Mouse (Mus musculus) gastrocnemius, postnatal 10 days (tissue): ENCODE measurements around the gene Skiv2l. TPM values are rescaled to one million over a fixed set of nuclear protein-coding genes. Genes with fewer than 3 reads are reported as not detected.
A peak's percentile ranks its signal among the peaks of the same experiment; 100 is the strongest.
"Not testable (repeated sequence)": the region's sequence is repeated elsewhere in the genome, so short reads cannot be mapped to it uniquely, and the experiment has no call there.

ENCODE experiments used
- DNase-seq: peaks from one replicate; pipeline ENCODE4 v3.0.0; 2021; ENCODE audit warnings: mixed read lengths
- total RNA-seq, 2 experiments: library from RNA; stranded (reverse); gene quantifications; 2 replicates each; pipeline ENCODE4 v1.2.3; 2021

Skiv2l gene
- total RNA-seq, 2 experiments from 2014 or later: 19.6 to 22.2 TPM

DNA sequence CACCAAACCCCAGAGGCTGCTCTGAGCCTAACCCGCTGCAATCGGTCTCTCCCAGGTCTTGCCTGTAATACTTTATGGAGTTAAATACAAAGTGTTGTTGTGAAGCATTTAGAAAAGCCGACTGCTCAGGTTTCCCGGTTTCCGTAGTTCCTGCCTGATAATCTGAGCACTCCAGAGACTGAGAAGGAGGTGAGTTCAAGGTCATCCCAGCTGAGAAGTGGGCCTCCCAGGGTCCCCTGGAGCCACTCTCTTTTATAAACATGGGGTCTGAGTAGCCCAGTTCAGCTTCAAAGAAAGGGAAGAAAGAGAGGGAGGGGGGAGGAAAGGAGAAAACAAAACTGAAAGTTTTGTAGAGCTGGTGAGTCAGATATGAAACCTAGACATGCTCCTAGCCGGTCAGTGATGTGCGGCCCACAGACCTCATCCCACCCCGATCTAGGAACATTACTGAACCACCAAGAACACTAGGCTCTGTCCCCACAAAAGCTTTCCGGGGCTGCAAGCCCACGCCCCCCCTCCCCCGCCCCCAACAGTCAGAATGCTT is 29.4 kb upstream of the Skiv2l start, which contains the start of gene Zbtb12:
Gene Zbtb12, plus strand, starts transcription at position 148 of the 544 bp plus-strand sequence.
- DNase-seq: no peak

DNA sequence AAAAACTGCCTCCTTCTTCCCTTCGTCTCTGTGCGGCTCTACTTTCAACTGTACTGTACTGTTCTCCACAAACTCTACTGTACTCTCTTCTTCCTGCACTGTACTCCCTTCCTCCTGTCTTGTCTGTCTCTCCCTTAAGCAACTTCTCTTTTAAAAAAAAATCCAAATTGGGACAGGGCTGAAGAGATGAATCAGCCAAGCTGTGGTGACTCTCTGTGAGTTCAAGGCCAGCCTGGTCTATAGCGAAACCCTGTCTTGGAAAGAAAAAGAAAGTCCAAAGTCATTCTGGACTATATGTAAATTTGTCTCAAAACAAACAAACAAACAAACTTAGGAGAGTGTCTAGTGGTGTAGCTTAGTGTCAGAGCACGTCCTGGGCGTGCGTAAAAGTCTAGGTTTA is 24.3 kb upstream of the Skiv2l start:
- DNase-seq: no peak

DNA sequence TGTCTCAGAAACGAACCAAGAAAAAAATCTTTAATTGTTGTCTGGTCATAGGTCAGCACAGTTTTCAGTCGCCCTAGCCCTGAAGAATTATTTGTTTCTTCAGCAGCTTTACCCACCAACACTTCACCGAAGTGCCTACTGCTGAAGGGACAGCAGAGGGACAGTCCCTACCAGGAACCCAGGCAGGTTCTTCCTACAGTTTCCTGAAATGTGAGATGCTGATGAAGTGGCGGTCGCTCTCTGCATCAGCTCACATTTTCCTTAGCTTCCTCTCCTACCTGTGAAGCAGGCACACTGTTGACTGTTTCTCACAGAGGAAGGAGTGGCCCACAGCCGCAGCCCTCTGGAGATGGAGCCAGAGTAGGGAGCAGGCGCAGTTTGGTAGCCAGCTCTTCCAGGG is 16.0 kb upstream of the Skiv2l start:
- no peak for DNase-seq

DNA sequence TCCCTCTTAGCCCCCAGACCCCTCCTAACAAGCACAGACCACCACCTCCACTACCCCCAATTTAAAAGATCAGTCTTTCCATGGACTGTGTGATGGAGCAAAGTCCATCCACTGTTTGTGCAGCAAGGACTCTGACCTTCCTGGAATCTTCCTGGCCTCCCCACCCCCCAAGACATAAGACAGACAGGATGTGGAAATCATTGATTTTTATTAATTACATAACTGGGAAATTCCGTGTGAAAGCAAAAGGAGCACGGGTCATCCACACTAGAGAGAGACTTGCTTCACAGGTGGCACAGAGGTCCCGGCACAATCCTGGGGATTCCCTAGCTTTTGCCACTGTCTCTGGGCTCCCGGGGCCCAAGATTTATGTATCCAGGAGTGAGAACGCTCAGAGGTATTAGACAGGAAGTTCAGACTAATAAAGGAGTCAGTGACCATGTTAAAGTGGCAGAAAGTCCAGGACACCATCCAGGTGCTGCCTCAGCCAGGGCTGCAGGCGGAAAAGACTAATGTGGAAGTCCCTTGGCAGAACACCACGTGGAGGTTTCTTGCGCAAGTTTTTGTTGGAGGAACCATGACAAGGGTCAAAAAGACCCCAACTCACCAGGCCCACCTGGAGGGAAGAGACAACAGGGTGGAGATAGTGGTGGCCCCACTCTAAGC is 12.5 kb upstream of the Skiv2l start, which contains the start of gene Cfb:
Gene Cfb, minus strand, starts transcription at position 103 of the 666 bp plus-strand sequence.
- DNase-seq: no peak

DNA sequence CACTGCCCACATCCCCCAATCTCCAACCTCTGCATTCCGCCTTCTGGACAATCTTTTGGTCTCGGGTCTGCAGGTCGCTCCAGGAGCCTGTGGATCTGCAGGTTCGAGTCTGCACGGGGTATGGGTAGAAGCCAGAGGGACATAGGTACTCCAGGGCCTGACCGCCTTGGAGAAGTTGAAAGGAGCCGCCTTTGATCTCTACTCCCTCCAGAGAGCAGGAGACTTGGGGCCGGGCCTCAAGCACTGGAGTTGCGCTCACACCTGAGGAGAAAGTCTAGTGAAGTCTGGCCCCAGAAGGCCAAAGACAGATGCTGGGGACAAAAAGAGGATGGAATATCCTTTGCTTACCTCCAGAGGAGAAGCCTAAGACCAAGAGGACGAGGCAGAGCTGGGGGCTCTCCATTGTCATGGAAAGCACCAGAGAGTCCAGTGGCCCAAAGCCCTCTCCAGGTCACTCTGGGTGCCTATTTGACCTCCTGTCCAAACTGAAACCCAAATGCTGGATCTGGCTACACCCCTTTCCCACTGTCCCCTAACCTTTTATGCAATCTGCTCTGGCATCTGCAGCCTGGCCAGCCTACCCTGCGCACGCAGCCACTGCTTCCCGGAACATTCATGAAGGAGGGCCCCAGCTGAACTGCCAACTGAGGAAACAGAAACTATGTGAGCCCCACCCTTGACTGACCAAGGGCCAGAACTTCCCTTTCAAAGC is 11.8 kb upstream of the Skiv2l start:
- no peak for DNase-seq

DNA sequence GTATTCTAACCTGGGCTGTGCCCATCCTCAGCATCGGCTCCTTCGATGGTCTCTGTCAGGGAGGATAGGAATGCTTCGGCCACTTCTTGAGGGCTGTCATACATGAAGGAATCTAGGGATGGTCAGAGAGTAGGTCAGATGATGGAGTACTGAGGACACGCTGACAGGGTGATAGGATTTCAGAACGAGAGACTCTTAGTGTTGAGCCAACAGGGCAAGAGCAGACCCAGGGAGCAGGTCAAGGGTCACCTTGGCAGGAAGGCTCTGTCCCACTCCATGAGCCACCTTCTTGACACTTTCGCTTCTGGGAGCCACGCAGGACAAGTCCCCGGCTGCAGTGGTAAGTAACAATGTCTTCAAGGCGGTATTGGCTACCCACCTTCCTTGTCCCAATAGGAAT is 10.5 kb upstream of the Skiv2l start:
- no peak for DNase-seq

DNA sequence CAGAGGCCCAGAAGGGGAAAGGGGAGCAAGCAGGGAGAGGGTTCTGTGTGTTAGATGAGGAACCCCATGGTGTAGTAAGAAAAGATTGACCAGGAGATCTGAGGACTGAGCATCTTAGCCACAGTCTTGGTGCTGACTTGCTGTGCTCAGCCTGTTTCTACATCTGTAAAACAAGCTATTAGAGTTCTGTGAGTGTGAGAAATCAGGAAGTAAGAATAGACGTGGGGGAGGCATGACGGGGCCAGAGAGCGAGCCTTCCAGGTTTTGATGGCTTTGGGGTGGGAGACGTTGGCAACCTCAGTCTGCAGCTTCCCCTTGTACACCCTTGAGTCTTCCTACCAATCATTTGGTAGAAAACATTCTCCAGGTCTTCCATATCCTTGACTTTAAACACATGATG is 8.7 kb upstream of the Skiv2l start:
- no peak for DNase-seq

DNA sequence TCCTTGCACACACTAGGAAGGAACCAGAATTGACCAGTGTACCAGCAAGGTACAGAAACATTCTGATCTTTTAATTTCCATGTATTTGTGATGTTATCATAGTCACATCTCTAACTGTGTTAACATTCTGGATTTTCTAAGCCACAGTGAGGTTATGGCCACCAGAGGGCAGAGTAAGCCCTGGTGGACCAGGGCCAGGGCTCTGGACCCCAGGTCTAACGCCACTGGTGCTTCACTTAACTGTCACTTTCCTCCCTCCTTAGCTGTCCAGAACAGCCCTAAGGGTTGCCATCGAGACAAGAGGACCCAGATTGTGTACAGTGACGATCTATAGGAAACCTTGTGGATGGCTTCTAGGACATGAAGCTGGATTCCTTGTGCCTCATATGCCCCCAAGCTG is 5.8 kb upstream of the Skiv2l start:
- DNase-seq: peak; percentile 67

DNA sequence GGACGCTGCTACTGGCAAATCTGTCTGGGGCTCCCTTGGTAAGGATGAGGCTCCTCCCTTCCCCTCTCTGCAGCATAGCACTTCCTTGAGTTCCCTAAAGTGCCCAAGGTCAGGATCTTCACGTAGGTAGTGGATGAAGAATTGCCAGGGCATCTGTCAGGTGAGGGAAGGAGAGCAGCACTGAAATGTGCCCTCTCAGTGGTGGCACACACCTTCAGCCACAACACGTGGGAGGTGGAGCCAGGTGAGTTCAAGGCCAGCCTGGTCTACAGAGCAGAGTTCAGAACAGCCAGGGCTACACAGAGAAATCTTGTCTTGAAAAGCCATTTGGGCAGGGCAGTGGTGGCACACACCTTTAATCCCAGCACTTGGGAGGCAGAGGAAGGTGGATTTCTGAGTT is 4.8 kb upstream of the Skiv2l start:
- DNase-seq: no peak

DNA sequence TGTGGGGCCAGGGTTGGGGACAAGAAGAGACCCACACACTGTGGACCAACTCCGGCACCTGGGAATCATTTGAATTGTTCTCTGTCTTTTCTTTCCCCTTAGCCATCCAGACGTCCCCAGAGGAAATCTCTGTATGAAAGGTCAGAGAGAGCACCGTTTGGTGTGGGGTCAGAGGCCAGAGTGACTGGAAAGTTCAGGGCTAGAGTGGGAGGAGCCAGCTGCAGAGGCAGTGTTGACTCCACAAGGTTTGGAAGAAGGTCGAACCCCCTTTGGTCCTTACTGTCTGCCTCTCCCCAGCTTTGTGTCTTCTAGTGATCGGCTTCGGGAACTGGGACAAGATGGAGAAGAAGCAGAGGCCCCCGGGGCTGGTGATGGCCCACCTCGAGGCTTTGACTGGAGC is 3.5 kb upstream of the Skiv2l start:
- no peak for DNase-seq

DNA sequence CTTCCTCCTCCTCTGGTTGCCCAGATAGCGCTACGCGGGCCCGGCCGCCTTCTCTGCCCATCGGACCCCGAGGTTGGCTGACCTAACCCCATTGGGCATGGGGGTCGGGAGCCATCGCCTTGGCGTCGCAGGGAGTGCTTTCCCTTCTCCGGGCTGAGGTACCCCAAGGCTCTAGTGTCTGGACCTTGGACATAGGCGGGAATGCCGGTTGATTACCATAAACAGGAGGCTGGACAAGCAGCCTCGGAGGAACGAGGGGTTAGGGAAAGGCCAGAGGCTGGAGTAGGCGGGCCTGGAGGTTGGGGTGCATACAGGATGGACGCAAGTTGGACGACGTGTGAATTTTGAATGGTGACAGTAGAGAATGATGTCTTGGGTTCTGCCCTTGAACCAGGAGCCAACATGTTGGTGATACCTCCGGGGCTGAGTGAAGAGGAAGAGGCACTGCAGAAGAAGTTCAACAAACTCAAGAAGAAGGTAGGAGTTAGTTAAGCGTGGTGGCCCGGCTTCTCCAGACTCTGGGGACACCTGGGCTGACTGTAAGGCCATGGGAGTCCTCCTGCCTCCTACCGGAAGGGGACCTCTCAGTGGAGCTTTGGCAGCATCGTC is 611 bp upstream of the Skiv2l start:
- DNase-seq: no peak

DNA sequence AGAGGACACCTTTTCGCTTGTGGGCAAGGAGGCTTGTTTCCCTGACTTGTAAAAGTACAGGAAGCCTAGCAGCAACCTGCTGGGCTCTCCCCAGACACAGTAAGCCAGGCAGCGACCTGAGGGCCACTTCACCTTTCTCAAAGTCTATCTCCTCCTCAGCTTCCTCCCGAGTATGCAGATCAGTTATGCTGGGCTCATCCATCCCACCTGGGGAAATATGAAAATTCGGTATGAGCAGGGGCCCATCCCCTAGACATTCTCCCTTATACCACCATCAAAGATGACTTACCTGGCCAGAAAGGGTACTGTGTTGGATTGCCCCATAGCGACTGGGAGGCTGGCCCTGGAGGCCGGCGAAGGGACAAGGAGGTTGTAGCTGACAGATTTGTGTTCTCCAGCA is 2.4 kb downstream of the Skiv2l start:
- DNase-seq: no peak

DNA sequence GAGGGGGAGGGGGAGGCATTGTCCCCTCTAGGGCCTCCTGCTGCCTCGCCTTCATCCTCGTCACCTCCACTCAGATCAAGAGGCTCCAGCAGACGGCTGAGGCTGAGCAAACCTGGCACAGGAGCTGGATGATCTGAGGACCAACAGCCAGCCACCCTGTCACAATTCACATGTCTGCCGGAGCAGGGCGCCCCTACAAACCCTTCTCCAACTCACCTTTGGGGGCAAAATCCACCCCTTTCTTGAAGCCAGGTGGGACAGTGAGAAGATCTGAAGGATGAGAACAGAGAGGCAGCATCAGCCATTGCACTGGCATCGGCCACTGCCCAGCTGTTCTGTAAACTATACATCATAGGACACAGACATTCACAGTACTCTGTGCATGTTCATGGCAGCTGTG is 2.8 kb downstream of the Skiv2l start:
- DNase-seq: no peak

DNA sequence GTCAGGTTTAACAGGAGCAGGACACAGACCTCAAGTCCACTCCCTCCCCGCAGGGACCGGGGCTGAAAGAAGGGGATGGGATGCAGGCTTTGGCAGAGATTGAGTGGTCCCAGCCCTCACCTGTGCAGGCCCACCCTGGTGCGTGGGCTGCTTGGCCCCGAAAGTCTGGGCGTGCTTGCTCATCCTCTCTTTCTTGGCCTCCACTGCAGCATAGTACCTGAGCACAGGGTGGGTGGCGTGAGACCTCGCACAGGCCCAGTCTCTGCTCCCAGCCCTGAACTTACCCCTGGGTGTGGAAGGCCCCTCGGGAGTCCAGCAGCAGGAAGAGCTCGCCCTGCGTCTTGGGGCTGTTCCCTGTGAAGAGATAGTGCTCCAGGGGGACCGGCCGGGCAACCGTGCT is 5.1 kb downstream of the Skiv2l start:
- no peak for DNase-seq

DNA sequence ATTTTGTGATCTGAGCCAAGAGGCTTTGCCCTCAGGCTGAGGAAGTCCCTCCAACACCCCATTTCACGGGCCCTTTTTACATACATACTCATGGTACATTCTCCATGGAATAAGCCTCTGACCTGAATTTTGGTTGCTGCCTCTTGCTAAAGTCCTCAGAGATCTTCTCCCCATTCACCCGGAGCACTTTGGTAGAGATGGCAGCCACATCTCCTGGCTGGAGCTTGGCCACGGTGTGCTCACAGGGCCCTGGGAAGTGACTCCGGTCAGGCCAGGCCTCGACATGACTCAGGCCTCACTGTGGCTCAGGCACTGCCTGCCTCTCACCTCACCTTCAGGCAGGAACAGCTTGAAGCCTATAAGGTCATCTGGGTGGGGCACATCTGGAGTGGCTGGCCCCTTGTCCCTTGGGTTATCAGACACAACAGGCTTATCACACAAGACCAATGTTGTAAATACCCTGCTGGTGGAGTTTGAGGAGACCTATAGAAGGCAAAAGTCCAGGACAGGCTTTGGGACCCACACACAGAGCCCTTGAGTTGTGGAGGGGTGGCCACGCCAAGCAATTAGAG is 9.2 kb downstream of the Skiv2l start:
- no peak for DNase-seq

DNA sequence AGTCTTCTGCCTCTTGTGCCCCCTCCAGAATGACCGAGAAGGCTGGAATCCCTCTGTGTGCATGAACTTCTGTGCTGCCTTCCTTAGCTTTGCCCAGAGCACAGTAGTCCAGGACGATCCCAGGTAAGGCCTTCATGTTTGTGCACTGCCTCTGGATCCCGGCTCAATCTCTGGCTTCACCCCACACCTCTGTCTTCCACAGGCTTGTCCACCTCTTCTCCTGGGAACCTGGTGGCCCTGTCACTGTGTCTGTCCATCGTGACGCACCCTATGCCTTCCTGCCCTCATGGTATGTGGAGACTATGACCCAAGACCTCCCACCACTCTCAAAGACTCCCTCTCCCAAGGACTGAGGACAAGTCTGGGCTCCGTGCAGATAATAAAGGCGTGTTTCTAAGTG is 11.2 kb downstream of the Skiv2l start:
- DNase-seq: no peak

DNA sequence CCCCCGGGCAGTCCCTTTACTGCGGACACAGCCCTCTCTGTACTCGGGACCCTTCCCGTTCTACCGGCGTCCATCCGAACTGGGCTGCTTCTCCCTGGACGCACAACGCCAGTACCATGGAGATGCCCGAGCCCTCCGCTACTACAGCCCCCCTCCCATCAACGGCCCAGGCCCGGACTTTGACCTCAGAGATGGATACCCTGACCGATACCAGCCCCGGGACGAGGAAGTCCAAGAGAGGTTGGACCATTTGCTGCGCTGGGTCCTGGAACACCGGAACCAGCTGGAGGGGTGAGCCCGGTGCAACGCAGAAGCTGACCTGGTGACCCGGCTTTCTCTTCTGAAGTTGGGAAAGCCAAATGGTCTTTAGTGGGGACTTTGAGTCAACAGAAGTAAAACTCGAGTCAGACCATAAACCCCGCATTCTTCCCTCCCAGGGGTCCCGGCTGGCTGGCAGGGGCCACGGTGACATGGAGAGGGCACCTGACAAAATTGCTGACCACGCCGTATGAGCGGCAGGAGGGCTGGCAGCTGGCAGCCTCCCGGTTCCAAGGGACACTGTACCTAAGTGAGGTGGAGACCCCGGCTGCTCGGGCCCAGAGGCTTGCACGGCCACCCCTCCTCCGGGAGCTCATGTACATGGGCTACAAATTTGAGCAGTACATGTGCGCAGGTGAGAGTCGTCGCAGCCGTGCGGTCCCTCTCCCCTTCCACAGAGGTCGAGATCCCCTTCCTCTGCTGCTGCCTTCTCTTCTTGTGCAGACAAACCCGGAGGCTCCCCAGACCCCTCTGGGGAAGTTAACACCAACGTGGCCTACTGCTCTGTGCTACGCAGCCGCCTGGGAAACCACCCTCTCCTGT is 12.3 kb downstream of the Skiv2l start:
- DNase-seq: peak; percentile 19

DNA sequence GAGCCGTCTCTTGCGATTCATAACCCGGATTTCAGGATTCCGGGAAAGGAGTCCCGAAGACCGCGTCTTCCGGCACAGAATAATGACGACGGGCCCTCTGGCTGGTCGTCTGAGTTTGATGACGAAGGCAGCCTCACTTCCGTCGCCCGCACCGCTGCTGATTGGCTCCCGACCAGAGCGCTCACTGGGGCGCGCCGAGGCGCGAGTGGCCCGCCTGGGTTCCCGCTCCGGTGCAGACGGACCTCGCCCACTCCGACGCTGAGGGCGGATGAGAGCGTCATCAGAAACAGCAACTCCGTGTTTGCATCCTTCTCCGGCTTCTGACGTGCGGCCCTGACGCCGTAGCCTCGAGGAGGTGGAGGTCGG is 13.2 kb downstream of the Skiv2l start, which contains the start of the genes Stk19 and Dxo:
Gene Stk19, minus strand, starts transcription at position 90 of the 366 bp plus-strand sequence.
Gene Dxo, plus strand, starts transcription at position 164 of the 366 bp plus-strand sequence.
- DNase-seq: peak; percentile 96

DNA sequence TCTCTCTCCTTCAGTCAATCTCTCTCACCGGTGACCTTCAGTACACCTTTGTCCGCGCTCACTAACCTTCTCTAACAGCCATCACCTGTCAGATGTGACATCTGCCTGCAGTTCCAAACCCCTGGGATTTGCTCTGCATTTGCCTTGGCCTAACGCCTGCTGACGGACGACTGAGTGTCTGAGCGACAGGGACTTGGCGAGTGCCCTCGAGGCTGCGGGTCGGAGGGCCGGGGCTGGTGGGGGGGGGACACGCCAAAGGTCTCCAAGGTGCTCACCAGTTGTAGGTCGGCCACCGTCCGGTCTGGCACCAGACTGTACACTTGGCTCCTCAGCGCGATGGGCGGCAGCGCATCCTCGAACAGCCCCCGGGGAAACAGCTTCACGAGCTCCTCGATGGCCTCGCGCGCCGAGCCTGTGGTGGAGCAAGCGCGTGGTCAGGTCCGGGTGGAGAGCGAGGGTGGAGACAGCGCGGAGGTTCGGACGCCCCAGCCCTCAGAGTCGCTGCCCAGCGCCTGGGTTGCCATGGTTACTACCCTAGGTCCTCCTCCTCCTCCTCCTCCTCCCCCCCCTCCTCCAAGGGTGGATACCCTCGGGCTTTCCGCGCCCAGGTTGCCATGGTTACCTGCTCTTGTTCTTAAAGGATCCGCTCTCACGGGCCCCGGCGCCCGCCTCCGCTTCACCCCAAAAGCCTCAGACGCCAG is 13.7 kb downstream of the Skiv2l start:
- no peak for DNase-seq

DNA sequence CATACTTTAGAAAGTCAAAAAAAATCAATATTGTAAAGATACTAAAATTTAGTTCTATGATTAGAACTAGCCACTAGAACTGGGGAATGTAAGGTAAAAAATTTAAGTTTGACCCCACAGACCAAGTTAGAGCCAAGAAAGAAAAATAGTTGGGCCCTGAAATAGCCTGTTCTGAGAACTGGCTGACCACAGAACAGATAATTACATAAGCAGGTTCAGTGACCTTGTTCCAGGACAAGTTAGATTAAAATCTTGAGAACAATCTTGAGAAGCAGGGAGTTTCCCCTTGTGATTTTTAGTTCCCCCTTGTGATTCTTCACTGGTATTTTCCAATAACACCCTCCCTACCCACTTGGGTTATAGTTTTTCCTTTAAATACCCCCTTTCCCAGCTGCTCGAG is 19.2 kb downstream of the Skiv2l start:
- not testable (repeated sequence) for DNase-seq

DNA sequence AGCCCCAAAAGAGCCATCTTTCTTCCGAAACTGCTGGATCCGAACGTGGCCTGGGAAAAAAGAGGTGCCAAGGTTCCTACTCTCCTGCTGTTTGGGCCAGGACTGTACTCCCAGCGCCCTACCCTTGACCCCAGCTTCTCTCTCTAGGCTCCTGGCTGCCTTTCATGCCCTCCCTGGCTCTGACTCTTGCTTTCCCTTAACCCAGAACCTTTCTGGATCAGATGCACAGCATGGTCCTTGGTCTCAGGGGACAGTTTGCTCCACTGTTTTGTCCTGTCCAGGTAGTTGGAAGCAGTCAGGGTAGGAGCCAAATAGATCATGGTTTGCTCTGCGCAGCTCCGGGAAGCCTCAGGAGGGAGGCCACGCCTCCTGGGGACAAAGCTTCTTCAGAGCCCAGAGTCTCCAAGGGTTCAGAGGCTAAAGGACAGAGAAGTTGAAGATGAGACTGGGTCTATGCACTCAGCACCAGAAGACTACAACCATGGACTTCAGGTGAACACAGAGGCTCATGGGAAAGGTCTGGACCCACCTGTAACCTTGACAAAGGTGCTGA is 35.1 kb downstream of the Skiv2l start:
- DNase-seq: no peak
